Mouse (Mus musculus) embryo, embryonic 10 days (tissue): Measurements from ENCODE around the gene Glod4.

Experiments
- DNase-seq: peaks from one replicate; pipeline ENCODE4 v3.0.0-alpha.2; 2015; ENCODE audit warnings: low spot score

The Glod4 gene

GRCm38 (mm10) chr11:76146187-76147010, 97.1 kb downstream of the Glod4 start:
- no peak for DNase-seq

- DNase-seq, result no peak
These were observed 98.4 kb downstream of the Glod4 start for GRCm38 (mm10) chr11:76145169-76145568.

GRCm38 (mm10) chr11:76144386-76144785, 99.1 kb downstream of the Glod4 start:
- no peak for DNase-seq

- DNase-seq, result no peak
These were observed 105.5 kb downstream of the Glod4 start for GRCm38 (mm10) chr11:76137996-76138395.

GRCm38 (mm10) chr11:76135641-76136437, 107.7 kb downstream of the Glod4 start:
- no peak for DNase-seq

GRCm38 (mm10) chr11:76130859-76131258, 112.7 kb downstream of the Glod4 start:
- no peak for DNase-seq

- peak; percentile 36 for DNase-seq
These were observed 118.1 kb downstream of the Glod4 start for GRCm38 (mm10) chr11:76125386-76125785.

- DNase-seq, result no peak
These were observed 120.0 kb downstream of the Glod4 start for GRCm38 (mm10) chr11:76123517-76123916.

GRCm38 (mm10) chr11:76122571-76122970, 121.0 kb downstream of the Glod4 start:
- DNase-seq, result no peak

GRCm38 (mm10) chr11:76121086-76121485, 122.4 kb downstream of the Glod4 start:
- DNase-seq, result no peak

- peak; percentile 18 for DNase-seq
These were observed 123.1 kb downstream of the Glod4 start for GRCm38 (mm10) chr11:76120407-76120901.

GRCm38 (mm10) chr11:76110416-76110815, 133.1 kb downstream of the Glod4 start:
- DNase-seq, result no peak

- no peak for DNase-seq
These were observed 136.7 kb downstream of the Glod4 start for GRCm38 (mm10) chr11:76106551-76107496.

- no peak for DNase-seq
These were observed 142.4 kb downstream of the Glod4 start for GRCm38 (mm10) chr11:76101154-76101553.

- DNase-seq, result no peak
These were observed 144.1 kb downstream of the Glod4 start for GRCm38 (mm10) chr11:76099193-76099975.

GRCm38 (mm10) chr11:76093610-76094009, 149.9 kb downstream of the Glod4 start:
- DNase-seq, result no peak

- DNase-seq, result no peak
These were observed 153.7 kb downstream of the Glod4 start for GRCm38 (mm10) chr11:76089776-76090175.

GRCm38 (mm10) chr11:76088506-76088905, 155.0 kb downstream of the Glod4 start:
- no peak for DNase-seq

- peak; percentile 44 for DNase-seq
These were observed 157.5 kb downstream of the Glod4 start for GRCm38 (mm10) chr11:76085898-76086591.

GRCm38 (mm10) chr11:76084943-76085342, 158.6 kb downstream of the Glod4 start:
- no peak for DNase-seq
